Mouse (Mus musculus) granulocyte monocyte progenitor cell, adult 5-6 weeks (primary cell): ENCODE data around the gene Rapgef4. TPM values are rescaled to one million over a fixed set of nuclear protein-coding genes. Genes with fewer than 3 reads are reported as not detected.

Experiments used
- ATAC-seq: replicated peaks from 2 replicates; pipeline ENCODE4 v1.8.0; 2016; ENCODE audit warnings: mild to moderate bottlenecking, moderate TSS enrichment, inconsistent platforms; ENCODE audit not compliant: poor library complexity, severe bottlenecking
- total RNA-seq, 2 experiments: library from RNA; stranded (forward) in 1 of 2; stranded (reverse) in 1 of 2; fragments of 200-712, 200-1000 nt in 1 of 2; fragments of >200 nt in 1 of 2; fragmentation: Nextera tagmentation in 1 of 2; gene quantifications; 2 replicates each; pipeline ENCODE4 v1.2.3; 2014 to 2017

The Rapgef4 gene
- total RNA-seq, 2 experiments from 2014 or later, result 2.6 to 5.3 TPM

GRCm38 (mm10) chr2:72144576-72145200, 163.6 kb downstream of the Rapgef4 start:
- ATAC-seq, result peak; percentile 67

GRCm38 (mm10) chr2:72145281-72145875, 164.3 kb downstream of the Rapgef4 start:
- ATAC-seq, result peak; percentile 33; the same call in 1 of the 2 replicates

GRCm38 (mm10) chr2:72146061-72146460, 165.0 kb downstream of the Rapgef4 start:
- no peak for ATAC-seq

GRCm38 (mm10) chr2:72147246-72147645, 166.2 kb downstream of the Rapgef4 start:
- no peak; the same call in 1 of the 2 replicates for ATAC-seq

GRCm38 (mm10) chr2:72147695-72148094, 166.7 kb downstream of the Rapgef4 start:
- no peak for ATAC-seq

GRCm38 (mm10) chr2:72148647-72149046, 167.6 kb downstream of the Rapgef4 start:
- no peak for ATAC-seq

- ATAC-seq, result no peak
These were observed 168.0 kb downstream of the Rapgef4 start for GRCm38 (mm10) chr2:72149059-72149458.

- ATAC-seq, result peak; percentile 78
These were observed 170.9 kb downstream of the Rapgef4 start for GRCm38 (mm10) chr2:72151792-72152554.

GRCm38 (mm10) chr2:72152746-72153145, 171.7 kb downstream of the Rapgef4 start:
- no peak for ATAC-seq

GRCm38 (mm10) chr2:72153851-72154250, 172.8 kb downstream of the Rapgef4 start:
- no peak for ATAC-seq

- ATAC-seq, result no peak
These were observed 174.2 kb downstream of the Rapgef4 start for GRCm38 (mm10) chr2:72155102-72155773.

GRCm38 (mm10) chr2:72156484-72156883, 175.4 kb downstream of the Rapgef4 start:
- ATAC-seq, result no peak

GRCm38 (mm10) chr2:72157561-72157960, 176.5 kb downstream of the Rapgef4 start:
- peak; percentile 85 for ATAC-seq

- no peak for ATAC-seq
These were observed 177.0 kb downstream of the Rapgef4 start for GRCm38 (mm10) chr2:72158045-72158444.

GRCm38 (mm10) chr2:72158691-72159225, 177.7 kb downstream of the Rapgef4 start:
- no peak for ATAC-seq

GRCm38 (mm10) chr2:72159281-72159680, 178.2 kb downstream of the Rapgef4 start:
- no peak for ATAC-seq

GRCm38 (mm10) chr2:72165136-72165854, 184.3 kb downstream of the Rapgef4 start:
- ATAC-seq, result no peak

GRCm38 (mm10) chr2:72169451-72170100, 188.5 kb downstream of the Rapgef4 start:
- ATAC-seq, result no peak

- ATAC-seq, result peak; percentile 98
These were observed 189.5 kb downstream of the Rapgef4 start for GRCm38 (mm10) chr2:72170546-72170945.
